Mouse (Mus musculus): Measurements from ENCODE around the gene Qrich2.

- TF ChIP-seq POLR2A (IDR thresholded peaks at IDR 0.05; ENCODE audit: insufficient read depth, low read length): no peak
- TF ChIP-seq CTCF (IDR thresholded peaks at IDR 0.05; ENCODE audit: low read depth, low read length): no peak
- no peak for TF ChIP-seq EP300 (IDR thresholded peaks at IDR 0.05; ENCODE audit: insufficient read depth, low read depth, low read length)
Measured at GRCm38 (mm10) chr11:116416196-116416943, 49.7 kb downstream of the Qrich2 start.

Data from ES-Bruce4 (cell line).